Mouse (Mus musculus) spleen, postnatal 36 days (tissue): ENCODE results near the gene Agfg2.
"Not testable (repeated sequence)": the region's sequence is repeated elsewhere in the genome, so short reads cannot be mapped to it uniquely, and the experiment has no call there.

Experiments
- DNase-seq, 2 experiments: peaks; one replicate each; pipeline ENCODE4 v3.0.0; 2022; ENCODE audit warnings: low spot score in 2 of 2, mixed read lengths in 1 of 2

Agfg2 gene

GRCm38 (mm10) chr5:137645652-137646091, 38.9 kb downstream of the Agfg2 start, which contains the start of gene Irs3:
Gene Irs3 (minus strand): TSS chr5:137645714.
- peak; percentile 31 to 32 for DNase-seq

- peak; percentile 72 to 75 for DNase-seq
Observed at GRCm38 (mm10) chr5:137645091-137645651, 39.4 kb downstream of the Agfg2 start.

- no peak for DNase-seq
Observed at GRCm38 (mm10) chr5:137644484-137644883, 40.0 kb downstream of the Agfg2 start.

GRCm38 (mm10) chr5:137642886-137643285, 41.6 kb downstream of the Agfg2 start:
- no peak for DNase-seq

GRCm38 (mm10) chr5:137641054-137641453, 43.5 kb downstream of the Agfg2 start, which contains the start of gene Sap25:
Gene Sap25 (plus strand): TSS chr5:137641334.
- DNase-seq = peak in 1 of 2 experiments; percentile 24

- no peak for DNase-seq
Observed at GRCm38 (mm10) chr5:137639472-137639871, 45.1 kb downstream of the Agfg2 start.

GRCm38 (mm10) chr5:137633397-137634084, 51.0 kb downstream of the Agfg2 start:
- DNase-seq = no peak

- peak; percentile 58 to 71 for DNase-seq
Observed at GRCm38 (mm10) chr5:137631591-137631990, 52.9 kb downstream of the Agfg2 start.

GRCm38 (mm10) chr5:137631171-137631570, 53.4 kb downstream of the Agfg2 start:
- peak; percentile 91 to 92 for DNase-seq

GRCm38 (mm10) chr5:137630602-137631001, 53.9 kb downstream of the Agfg2 start:
- peak; percentile 48 to 56 for DNase-seq

GRCm38 (mm10) chr5:137629906-137630545, 54.5 kb downstream of the Agfg2 start:
- DNase-seq = peak; percentile 45

- peak; percentile 85 to 86 for DNase-seq
Observed at GRCm38 (mm10) chr5:137629306-137629721, 55.2 kb downstream of the Agfg2 start.

GRCm38 (mm10) chr5:137628498-137629305, 55.8 kb downstream of the Agfg2 start, which contains the start of the genes Fbxo24, Lrch4 and Gm20605:
Gene Fbxo24 (minus strand): TSS chr5:137629002.
Gene Lrch4 (plus strand): TSS chr5:137629121.
Gene Gm20605 (plus strand): TSS chr5:137629175.
- peak; percentile 100 for DNase-seq

- peak; percentile 39 to 53 for DNase-seq
Observed at GRCm38 (mm10) chr5:137627991-137628390, 56.5 kb downstream of the Agfg2 start.

- DNase-seq = no peak
Observed at GRCm38 (mm10) chr5:137623937-137624530, 60.5 kb downstream of the Agfg2 start.

GRCm38 (mm10) chr5:137615347-137615746, 69.2 kb downstream of the Agfg2 start:
- DNase-seq = no peak

- not testable (repeated sequence) for DNase-seq
Observed at GRCm38 (mm10) chr5:137614921-137615320, 69.6 kb downstream of the Agfg2 start.

- no peak for DNase-seq
Observed at GRCm38 (mm10) chr5:137613550-137613949, 71.0 kb downstream of the Agfg2 start, which contains the start of gene Pcolce. Gene Pcolce (minus strand): TSS chr5:137613784.

- no peak for DNase-seq
Observed at GRCm38 (mm10) chr5:137613076-137613475, 71.5 kb downstream of the Agfg2 start.

GRCm38 (mm10) chr5:137611245-137611602, 73.3 kb downstream of the Agfg2 start:
- DNase-seq = no peak
